Mouse (Mus musculus) MEL (cell line): ENCODE results near the gene Ptgds.

Experiments used
- CHD2 ChIP-seq: IDR thresholded peaks from 2 replicates; pipeline ENCODE4 v1.6.1; 2011; ENCODE audit warnings: low read length, improper control_type of control experiment
- POLR2A ChIP-seq, 2 experiments: IDR thresholded peaks; 2 replicates each; pipeline ENCODE4 v1.6.1; 2011 to 2012; ENCODE audit warnings: low read length in 2 of 2, mild to moderate bottlenecking in 2 of 2, control low read depth in 1 of 2, improper control_type of control experiment in 1 of 2, low read depth in 1 of 2, moderate library complexity in 1 of 2; ENCODE audit not compliant: control insufficient read depth in 1 of 2, insufficient read depth in 1 of 2, poor library complexity in 1 of 2

GRCm38 (mm10) chr2:25505860-25506259 lies 36.0 kb upstream of the Ptgds start:
- no peak for TF ChIP-seq CHD2
- no peak for TF ChIP-seq POLR2A (IDR thresholded peaks at IDR 0.05; ENCODE audit: control insufficient read depth in 1 of 2, insufficient read depth in 1 of 2, low read depth in 1 of 2, low read length in 2 of 2, poor library complexity in 1 of 2)
